Mouse (Mus musculus): ENCODE measurements around the gene Lrfn4. TPM values are rescaled to one million over a fixed set of nuclear protein-coding genes. Genes with fewer than 3 reads are reported as not detected.
"Not testable (repeated sequence)": the region's sequence is repeated elsewhere in the genome, so short reads cannot be mapped to it uniquely, and the experiment has no call there.

Gene Lrfn4
- total and polyA plus RNA-seq, 2 experiments from 2014 or later = 1.7 to 45.8 TPM

- H3K27ac ChIP-seq (ENCODE audit: low read depth) = no peak overlapping the region
- WGBS = 61% methylated on average over 7 of the region's 7 CpGs
- H3K9me3 ChIP-seq (replicated peaks; ENCODE audit: control insufficient read depth, low read length) = no peaks in the 10 kb centered on the region
- no peaks in the 10 kb centered on the region for H3K4me1 ChIP-seq (ENCODE audit: control insufficient read depth, insufficient read depth)
- ATAC-seq (ENCODE audit: insufficient read depth, low read depth) = no peak
- TF ChIP-seq CTCF (IDR thresholded peaks at IDR 0.05; ENCODE audit: low read depth) (no peak), EP300 (IDR thresholded peaks at IDR 0.05; ENCODE audit: low read depth) (no peak)
- no peaks in the 10 kb centered on the region for H3K36me3 ChIP-seq (replicated peaks; ENCODE audit: control insufficient read depth, insufficient read depth, low read length)
- H3K27me3 ChIP-seq (ENCODE audit: control insufficient read depth, insufficient read depth, low read length) = no peaks in the 10 kb centered on the region
- no peak overlapping the region for H3K4me3 ChIP-seq (ENCODE audit: low read depth, low read length)
- no peak for DNase-seq (ENCODE audit: low spot score)
- no peak overlapping the region for H3K4me2 ChIP-seq (ENCODE audit: low read depth, low read length)
- no peak overlapping the region for H3K9ac ChIP-seq (replicated peaks; ENCODE audit: low read depth, low read length)
Observed at GRCm38 (mm10) chr19:4593792-4594522, 21.5 kb downstream of the Lrfn4 start.

GRCm38 (mm10) chr19:4590025-4590424, 25.4 kb downstream of the Lrfn4 start:
- Histone ChIP-seq H3K4me1 (ENCODE audit: control insufficient read depth, insufficient read depth) (no peaks in the 10 kb centered on the region), H3K27ac (ENCODE audit: low read depth) (no peak overlapping the region), H3K4me2 (ENCODE audit: low read depth, low read length) (no peak overlapping the region), H3K36me3 (replicated peaks; ENCODE audit: control insufficient read depth, insufficient read depth, low read length) (no peaks in the 10 kb centered on the region), H3K9ac (replicated peaks; ENCODE audit: low read depth, low read length) (no peak overlapping the region), H3K4me3 (ENCODE audit: low read depth, low read length) (no peak overlapping the region), H3K9me3 (replicated peaks; ENCODE audit: control insufficient read depth, low read length) (no peaks in the 10 kb centered on the region), H3K27me3 (ENCODE audit: control insufficient read depth, insufficient read depth, low read length) (no peaks in the 10 kb centered on the region)
- WGBS = 81% methylated on average over 3 of the region's 3 CpGs
- no peak for TF ChIP-seq CTCF (IDR thresholded peaks at IDR 0.05; ENCODE audit: low read depth)
- no peak for TF ChIP-seq EP300 (IDR thresholded peaks at IDR 0.05; ENCODE audit: low read depth)
- no peak for DNase-seq (ENCODE audit: low spot score)
- ATAC-seq (ENCODE audit: insufficient read depth, low read depth) = no peak

DNA sequence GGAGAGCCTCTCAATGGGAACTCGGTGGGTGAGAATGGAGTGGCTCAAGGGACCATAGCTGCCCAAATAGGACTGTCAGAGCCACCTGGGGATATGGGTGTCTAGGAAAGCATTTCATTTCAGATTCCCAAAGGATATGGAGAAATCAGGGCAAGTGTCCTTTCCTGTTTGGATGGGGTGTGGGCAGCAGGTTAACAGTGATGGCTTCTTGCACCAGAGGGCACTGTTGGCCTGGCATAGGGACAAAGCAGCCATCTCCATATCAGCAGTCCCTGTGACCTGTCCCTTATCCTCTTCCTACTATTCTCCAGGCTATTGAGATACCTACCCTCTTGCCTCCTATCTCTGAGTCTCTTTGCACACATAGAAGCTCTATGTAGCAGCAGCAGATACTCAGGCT, 26.4 kb downstream of the Lrfn4 start:
- ATAC-seq (ENCODE audit: insufficient read depth, low read depth) (no peak), DNase-seq (ENCODE audit: low spot score) (no peak)
- no peaks in the 10 kb centered on the region for H3K9me3 ChIP-seq (replicated peaks; ENCODE audit: control insufficient read depth, low read length)
- H3K36me3 ChIP-seq (replicated peaks; ENCODE audit: control insufficient read depth, insufficient read depth, low read length) = no peaks in the 10 kb centered on the region
- H3K4me1 ChIP-seq (ENCODE audit: control insufficient read depth, insufficient read depth) = no peaks in the 10 kb centered on the region
- no peak overlapping the region for H3K4me3 ChIP-seq (ENCODE audit: low read depth, low read length)
- TF ChIP-seq EP300 (IDR thresholded peaks at IDR 0.05; ENCODE audit: low read depth) (no peak), CTCF (IDR thresholded peaks at IDR 0.05; ENCODE audit: low read depth) (peak; percentile 51)
- no peak overlapping the region for H3K4me2 ChIP-seq (ENCODE audit: low read depth, low read length)
- H3K27me3 ChIP-seq (ENCODE audit: control insufficient read depth, insufficient read depth, low read length) = no peaks in the 10 kb centered on the region
- H3K27ac ChIP-seq (ENCODE audit: low read depth) = no peak overlapping the region
- 73% methylated on average over 1 of the region's 1 CpGs for WGBS
- H3K9ac ChIP-seq (replicated peaks; ENCODE audit: low read depth, low read length) = no peak overlapping the region

GRCm38 (mm10) chr19:4588430-4588829, 27.0 kb downstream of the Lrfn4 start:
- Histone ChIP-seq H3K9ac (replicated peaks; ENCODE audit: low read depth, low read length) (no peak overlapping the region), H3K36me3 (replicated peaks; ENCODE audit: control insufficient read depth, insufficient read depth, low read length) (no peaks in the 10 kb centered on the region), H3K4me3 (ENCODE audit: low read depth, low read length) (no peak overlapping the region), H3K4me1 (ENCODE audit: control insufficient read depth, insufficient read depth) (no peaks in the 10 kb centered on the region), H3K9me3 (replicated peaks; ENCODE audit: control insufficient read depth, low read length) (no peaks in the 10 kb centered on the region), H3K27ac (ENCODE audit: low read depth) (no peak overlapping the region), H3K27me3 (ENCODE audit: control insufficient read depth, insufficient read depth, low read length) (no peaks in the 10 kb centered on the region), H3K4me2 (ENCODE audit: low read depth, low read length) (no peak overlapping the region)
- WGBS = 58% methylated on average over 3 of the region's 3 CpGs
- ATAC-seq (ENCODE audit: insufficient read depth, low read depth) = no peak
- TF ChIP-seq EP300 (IDR thresholded peaks at IDR 0.05; ENCODE audit: low read depth) (no peak), CTCF (IDR thresholded peaks at IDR 0.05; ENCODE audit: low read depth) (no peak)
- DNase-seq (ENCODE audit: low spot score) = no peak

DNA sequence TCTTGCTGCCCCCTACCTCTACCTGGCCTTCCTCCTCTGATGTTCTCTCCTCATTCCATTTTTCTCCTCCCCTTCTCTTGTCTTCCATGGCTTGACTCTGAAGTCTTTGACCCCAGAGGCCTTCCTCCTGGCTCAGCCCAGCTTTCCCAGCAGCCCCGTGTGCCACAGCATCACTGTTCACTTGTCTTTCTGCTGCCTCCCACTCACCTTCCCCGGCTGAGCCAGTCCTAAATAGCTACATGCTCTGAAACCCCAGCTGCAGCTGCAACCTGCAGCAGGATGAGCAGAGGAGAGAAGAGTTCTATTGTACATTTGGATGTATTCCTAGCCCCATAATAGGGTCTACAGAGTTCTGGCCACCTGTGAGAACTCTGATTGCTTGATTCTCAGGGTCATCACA, 28.0 kb downstream of the Lrfn4 start:
- no peaks in the 10 kb centered on the region for H3K36me3 ChIP-seq (replicated peaks; ENCODE audit: control insufficient read depth, insufficient read depth, low read length)
- no peak for TF ChIP-seq EP300 (IDR thresholded peaks at IDR 0.05; ENCODE audit: low read depth)
- TF ChIP-seq CTCF (IDR thresholded peaks at IDR 0.05; ENCODE audit: low read depth) = no peak
- no peak overlapping the region for H3K9ac ChIP-seq (replicated peaks; ENCODE audit: low read depth, low read length)
- H3K4me2 ChIP-seq (ENCODE audit: low read depth, low read length) = no peak overlapping the region
- no peak for ATAC-seq (ENCODE audit: insufficient read depth, low read depth)
- no peaks in the 10 kb centered on the region for H3K9me3 ChIP-seq (replicated peaks; ENCODE audit: control insufficient read depth, low read length)
- no peak overlapping the region for H3K27ac ChIP-seq (ENCODE audit: low read depth)
- no peaks in the 10 kb centered on the region for H3K4me1 ChIP-seq (ENCODE audit: control insufficient read depth, insufficient read depth)
- 39% methylated on average over 2 of the region's 2 CpGs for WGBS
- no peak overlapping the region for H3K4me3 ChIP-seq (ENCODE audit: low read depth, low read length)
- no peaks in the 10 kb centered on the region for H3K27me3 ChIP-seq (ENCODE audit: control insufficient read depth, insufficient read depth, low read length)
- DNase-seq (ENCODE audit: low spot score) = no peak

GRCm38 (mm10) chr19:4586783-4587182, 28.7 kb downstream of the Lrfn4 start:
- H3K4me2 ChIP-seq (ENCODE audit: low read depth, low read length); DNase-seq (ENCODE audit: low spot score); H3K27ac ChIP-seq (ENCODE audit: low read depth); H3K4me3 ChIP-seq (ENCODE audit: low read depth, low read length); ATAC-seq (ENCODE audit: insufficient read depth, low read depth); H3K4me1 ChIP-seq (ENCODE audit: control insufficient read depth, insufficient read depth); H3K9ac ChIP-seq (replicated peaks; ENCODE audit: low read depth, low read length); H3K9me3 ChIP-seq (replicated peaks; ENCODE audit: control insufficient read depth, low read length); H3K27me3 ChIP-seq (ENCODE audit: control insufficient read depth, insufficient read depth, low read length); H3K36me3 ChIP-seq (replicated peaks; ENCODE audit: control insufficient read depth, insufficient read depth, low read length): not testable (repeated sequence)

Data from heart, postnatal 0 days (tissue).